Mouse (Mus musculus): ENCODE results near the gene Vps13c. TPM values are rescaled to one million over a fixed set of nuclear protein-coding genes. Genes with fewer than 3 reads are reported as not detected.
A peak's percentile ranks its signal among the peaks of the same experiment; 100 is the strongest.

Vps13c gene
- polyA plus RNA-seq, 1 experiment from 2014 or later, result 5.9 TPM

GRCm38 (mm10) chr9:67810527-67810926 is 29.7 kb upstream of the Vps13c start:
- Histone ChIP-seq H3K27ac (ENCODE audit: low read length) (no peak overlapping the region), H3K4me1 (ENCODE audit: control insufficient read depth, insufficient read depth, low read length) (peaks cover 10% of the 10 kb centered on the region), H3K4me2 (ENCODE audit: low read depth, low read length) (no peak overlapping the region), H3K4me3 (replicated peaks; ENCODE audit: low read length) (no peak overlapping the region), H3K9me3 (replicated peaks; ENCODE audit: control insufficient read depth, low read length) (no peaks in the 10 kb centered on the region), H3K36me3 (ENCODE audit: control insufficient read depth, insufficient read depth, low read length) (no peaks in the 10 kb centered on the region), H3K27me3 (ENCODE audit: control insufficient read depth, insufficient read depth, low read length) (no peaks in the 10 kb centered on the region), H3K9ac (ENCODE audit: low read length) (no peak overlapping the region)
- 57% methylated on average over 6 of the region's 6 CpGs for WGBS
- no peak for ATAC-seq (ENCODE audit: insufficient read depth, low FRiP score)

DNA sequence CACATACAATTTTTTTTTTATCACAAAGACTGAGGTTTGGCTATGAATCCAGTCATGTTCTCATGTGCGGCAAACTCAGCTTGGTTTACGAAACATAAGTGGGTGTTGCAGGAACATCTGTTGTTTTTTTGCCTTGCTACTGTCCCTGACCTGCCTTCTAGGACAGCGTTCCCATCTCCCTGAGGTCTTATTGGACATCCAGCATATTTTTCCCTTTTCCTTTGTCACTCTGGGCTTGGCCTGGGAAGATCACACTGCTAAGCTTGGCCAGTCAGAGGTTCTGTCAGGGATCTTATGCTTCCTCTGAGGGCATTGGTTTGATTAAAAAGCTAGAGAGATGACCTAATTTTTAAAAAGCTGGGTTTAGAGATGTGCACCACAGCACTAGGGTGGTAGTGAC is 29.1 kb upstream of the Vps13c start:
- no peak overlapping the region for H3K4me3 ChIP-seq (replicated peaks; ENCODE audit: low read length)
- peaks cover 10% of the 10 kb centered on the region for H3K4me1 ChIP-seq (ENCODE audit: control insufficient read depth, insufficient read depth, low read length)
- H3K4me2 ChIP-seq (ENCODE audit: low read depth, low read length), result no peak overlapping the region
- 76% methylated on average over 3 of the region's 3 CpGs for WGBS
- H3K27ac ChIP-seq (ENCODE audit: low read length), result no peak overlapping the region
- H3K36me3 ChIP-seq (ENCODE audit: control insufficient read depth, insufficient read depth, low read length), result no peaks in the 10 kb centered on the region
- no peaks in the 10 kb centered on the region for H3K27me3 ChIP-seq (ENCODE audit: control insufficient read depth, insufficient read depth, low read length)
- no peaks in the 10 kb centered on the region for H3K9me3 ChIP-seq (replicated peaks; ENCODE audit: control insufficient read depth, low read length)
- no peak overlapping the region for H3K9ac ChIP-seq (ENCODE audit: low read length)
- no peak for ATAC-seq (ENCODE audit: insufficient read depth, low FRiP score)

- Histone ChIP-seq H3K36me3 (ENCODE audit: control insufficient read depth, insufficient read depth, low read length) (no peaks in the 10 kb centered on the region), H3K9me3 (replicated peaks; ENCODE audit: control insufficient read depth, low read length) (no peaks in the 10 kb centered on the region), H3K4me3 (replicated peaks; ENCODE audit: low read length) (no peak overlapping the region), H3K27me3 (ENCODE audit: control insufficient read depth, insufficient read depth, low read length) (no peaks in the 10 kb centered on the region), H3K27ac (ENCODE audit: low read length) (no peak overlapping the region; the same call in 1 of the 2 replicates), H3K4me1 (ENCODE audit: control insufficient read depth, insufficient read depth, low read length) (peaks cover 10% of the 10 kb centered on the region), H3K4me2 (ENCODE audit: low read depth, low read length) (no peak overlapping the region), H3K9ac (ENCODE audit: low read length) (no peak overlapping the region)
- WGBS, result 56% methylated on average over 4 of the region's 4 CpGs
- no peak for ATAC-seq (ENCODE audit: insufficient read depth, low FRiP score)
These were observed 27.0 kb upstream of the Vps13c start for GRCm38 (mm10) chr9:67813171-67813570.

- Histone ChIP-seq H3K9ac (ENCODE audit: low read length) (no peak overlapping the region), H3K4me3 (replicated peaks; ENCODE audit: low read length) (no peak overlapping the region), H3K9me3 (replicated peaks; ENCODE audit: control insufficient read depth, low read length) (no peaks in the 10 kb centered on the region), H3K27me3 (ENCODE audit: control insufficient read depth, insufficient read depth, low read length) (no peaks in the 10 kb centered on the region), H3K27ac (ENCODE audit: low read length) (peak overlapping the region; percentile 43), H3K36me3 (ENCODE audit: control insufficient read depth, insufficient read depth, low read length) (no peaks in the 10 kb centered on the region), H3K4me1 (ENCODE audit: control insufficient read depth, insufficient read depth, low read length) (peaks cover 10% of the 10 kb centered on the region), H3K4me2 (ENCODE audit: low read depth, low read length) (peak overlapping the region; percentile 27; the same call in 1 of the 2 replicates)
- 3% methylated on average over 8 of the region's 8 CpGs for WGBS
- peak; percentile 60; the same call in 1 of the 2 replicates for ATAC-seq (ENCODE audit: insufficient read depth, low FRiP score)
These were observed 26.4 kb upstream of the Vps13c start for GRCm38 (mm10) chr9:67813665-67814337.

DNA sequence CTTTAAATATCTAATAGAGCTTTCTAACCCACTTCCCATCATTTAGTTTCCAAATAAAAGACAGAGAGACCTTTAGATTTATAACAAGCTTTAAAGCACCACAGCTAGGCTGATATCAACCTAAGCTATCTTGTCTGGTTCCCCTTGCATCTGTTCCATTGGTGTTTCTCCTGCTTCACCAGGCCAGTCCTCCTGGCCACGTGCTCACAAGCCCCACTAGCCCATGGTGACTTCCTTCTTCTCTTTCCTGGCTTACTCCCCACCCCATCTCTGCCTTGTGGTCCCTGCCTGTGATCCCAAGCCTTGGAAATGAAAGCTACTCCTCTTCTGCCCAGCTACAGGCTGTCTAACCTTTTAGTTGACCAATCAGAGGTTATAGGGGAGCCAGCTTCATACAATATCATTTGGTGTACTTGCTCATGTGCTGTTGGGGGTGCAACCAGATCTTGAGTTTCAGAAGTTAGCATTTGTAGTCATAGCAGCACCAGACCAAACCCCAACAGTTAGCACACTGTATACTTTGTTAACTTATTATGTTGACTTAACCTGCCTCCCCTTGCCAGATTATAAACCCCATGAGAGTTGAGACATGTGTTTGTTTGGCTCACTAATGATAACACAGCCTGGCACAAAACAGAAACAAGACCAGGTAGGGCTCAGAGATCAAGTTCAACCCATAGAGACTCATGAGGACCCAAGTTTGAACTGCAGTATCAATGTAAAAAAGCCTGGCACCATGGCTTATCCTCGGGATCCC is 23.8 kb upstream of the Vps13c start:
- no peak for ATAC-seq (ENCODE audit: insufficient read depth, low FRiP score)
- WGBS, result 65% methylated on average over 2 of the region's 2 CpGs
- no peak overlapping the region for H3K27ac ChIP-seq (ENCODE audit: low read length)
- no peak overlapping the region for H3K9ac ChIP-seq (ENCODE audit: low read length)
- no peaks in the 10 kb centered on the region for H3K36me3 ChIP-seq (ENCODE audit: control insufficient read depth, insufficient read depth, low read length)
- H3K4me1 ChIP-seq (ENCODE audit: control insufficient read depth, insufficient read depth, low read length), result peaks cover 10% of the 10 kb centered on the region
- no peak overlapping the region for H3K4me2 ChIP-seq (ENCODE audit: low read depth, low read length)
- H3K9me3 ChIP-seq (replicated peaks; ENCODE audit: control insufficient read depth, low read length), result no peaks in the 10 kb centered on the region
- no peak overlapping the region for H3K4me3 ChIP-seq (replicated peaks; ENCODE audit: low read length)
- H3K27me3 ChIP-seq (ENCODE audit: control insufficient read depth, insufficient read depth, low read length), result no peaks in the 10 kb centered on the region

DNA sequence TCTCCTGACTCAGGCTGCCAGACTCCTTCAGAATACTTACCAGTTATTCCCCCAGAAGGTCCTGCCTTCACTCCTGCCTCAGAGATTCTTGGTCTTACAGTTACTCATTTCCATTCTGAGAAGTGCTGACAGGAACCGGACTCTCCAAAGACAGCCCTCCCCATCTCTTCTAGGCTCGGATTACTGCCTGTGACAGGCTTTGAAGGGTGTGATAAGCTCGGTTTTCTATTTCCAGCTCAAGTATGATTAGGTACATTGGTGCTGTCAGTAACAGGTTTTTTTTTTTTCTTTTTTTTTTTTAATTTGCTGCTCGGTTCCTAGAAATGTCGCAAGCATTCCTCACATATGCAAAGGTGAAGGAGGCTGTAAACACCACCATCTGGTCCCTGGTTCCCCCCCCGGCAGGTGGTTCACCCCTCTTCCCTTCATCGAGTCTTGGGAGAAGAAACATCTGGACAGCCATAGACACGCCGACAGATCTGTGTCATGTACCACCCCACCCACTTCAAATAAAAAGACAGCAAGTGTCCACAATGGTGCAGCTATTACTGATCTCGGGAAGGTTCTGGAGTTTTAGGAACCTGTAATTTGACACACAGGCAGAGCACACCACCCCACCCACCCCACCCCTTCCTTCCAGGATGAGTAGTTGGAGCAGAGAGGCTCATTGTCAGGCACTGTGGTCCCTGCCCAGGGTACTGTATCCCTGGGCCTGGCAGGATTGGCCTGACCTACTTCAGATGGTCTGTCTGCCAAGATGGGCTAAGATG is 22.1 kb upstream of the Vps13c start:
- Histone ChIP-seq H3K27ac (ENCODE audit: low read length) (no peak overlapping the region), H3K4me3 (replicated peaks; ENCODE audit: low read length) (no peak overlapping the region), H3K36me3 (ENCODE audit: control insufficient read depth, insufficient read depth, low read length) (no peaks in the 10 kb centered on the region), H3K4me1 (ENCODE audit: control insufficient read depth, insufficient read depth, low read length) (peaks cover 9% of the 10 kb centered on the region), H3K27me3 (ENCODE audit: control insufficient read depth, insufficient read depth, low read length) (no peaks in the 10 kb centered on the region), H3K9ac (ENCODE audit: low read length) (no peak overlapping the region), H3K4me2 (ENCODE audit: low read depth, low read length) (no peak overlapping the region), H3K9me3 (replicated peaks; ENCODE audit: control insufficient read depth, low read length) (no peaks in the 10 kb centered on the region)
- no peak for ATAC-seq (ENCODE audit: insufficient read depth, low FRiP score)
- 26% methylated on average over 10 of the region's 10 CpGs for WGBS

DNA sequence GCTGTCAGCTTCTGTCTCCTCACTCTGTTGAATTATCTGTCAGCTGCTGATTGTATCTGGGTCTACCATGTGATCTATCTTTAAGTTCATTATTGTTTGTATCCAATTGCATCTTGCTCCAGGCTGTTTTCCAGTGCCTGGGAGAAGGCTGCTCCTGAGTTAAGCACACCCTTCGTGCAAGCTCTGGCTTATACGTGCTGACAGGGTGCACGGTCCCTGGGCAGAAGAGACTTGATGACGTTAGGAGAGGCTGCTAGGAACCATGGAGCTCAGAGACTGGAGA is 21.6 kb upstream of the Vps13c start:
- H3K27me3 ChIP-seq (ENCODE audit: control insufficient read depth, insufficient read depth, low read length), result no peaks in the 10 kb centered on the region
- H3K9me3 ChIP-seq (replicated peaks; ENCODE audit: control insufficient read depth, low read length), result no peaks in the 10 kb centered on the region
- 77% methylated on average over 4 of the region's 4 CpGs for WGBS
- no peaks in the 10 kb centered on the region for H3K36me3 ChIP-seq (ENCODE audit: control insufficient read depth, insufficient read depth, low read length)
- ATAC-seq (ENCODE audit: insufficient read depth, low FRiP score), result no peak
- no peak overlapping the region for H3K27ac ChIP-seq (ENCODE audit: low read length)
- H3K4me3 ChIP-seq (replicated peaks; ENCODE audit: low read length), result no peak overlapping the region
- peaks cover 7% of the 10 kb centered on the region for H3K4me1 ChIP-seq (ENCODE audit: control insufficient read depth, insufficient read depth, low read length)
- H3K4me2 ChIP-seq (ENCODE audit: low read depth, low read length), result no peak overlapping the region
- H3K9ac ChIP-seq (ENCODE audit: low read length), result no peak overlapping the region

- no peaks in the 10 kb centered on the region for H3K9me3 ChIP-seq (replicated peaks; ENCODE audit: control insufficient read depth, low read length)
- WGBS, result 42% methylated on average over 5 of the region's 5 CpGs
- H3K27me3 ChIP-seq (ENCODE audit: control insufficient read depth, insufficient read depth, low read length), result no peaks in the 10 kb centered on the region
- no peak overlapping the region for H3K4me3 ChIP-seq (replicated peaks; ENCODE audit: low read length)
- no peaks in the 10 kb centered on the region for H3K4me1 ChIP-seq (ENCODE audit: control insufficient read depth, insufficient read depth, low read length)
- H3K9ac ChIP-seq (ENCODE audit: low read length), result no peak overlapping the region
- ATAC-seq (ENCODE audit: insufficient read depth, low FRiP score), result no peak
- H3K27ac ChIP-seq (ENCODE audit: low read length), result no peak overlapping the region
- no peaks in the 10 kb centered on the region for H3K36me3 ChIP-seq (ENCODE audit: control insufficient read depth, insufficient read depth, low read length)
- no peak overlapping the region for H3K4me2 ChIP-seq (ENCODE audit: low read depth, low read length)
These were observed 17.1 kb upstream of the Vps13c start for GRCm38 (mm10) chr9:67823131-67823530.

DNA sequence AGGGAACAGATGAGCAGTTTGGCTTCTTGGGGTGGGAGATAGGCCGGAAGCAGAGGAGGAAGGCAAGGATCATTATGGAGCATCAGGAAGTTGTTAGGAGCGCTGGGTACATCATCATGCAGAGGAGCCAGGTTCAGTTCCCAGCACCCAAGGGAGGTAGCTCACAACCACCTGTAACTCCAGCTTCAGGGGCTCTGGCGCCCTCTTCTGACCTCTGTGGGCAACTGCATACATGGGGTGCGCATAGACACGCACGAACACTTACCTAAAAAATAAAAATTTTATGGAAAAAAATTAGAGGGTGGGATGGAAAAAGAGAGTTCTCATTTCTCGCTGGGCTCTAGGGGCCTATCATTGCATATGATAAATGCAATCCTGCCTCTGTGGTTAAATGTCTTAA is 14.7 kb upstream of the Vps13c start:
- Histone ChIP-seq H3K27ac (ENCODE audit: low read length) (no peak overlapping the region), H3K4me1 (ENCODE audit: control insufficient read depth, insufficient read depth, low read length) (no peaks in the 10 kb centered on the region), H3K36me3 (ENCODE audit: control insufficient read depth, insufficient read depth, low read length) (no peaks in the 10 kb centered on the region), H3K4me3 (replicated peaks; ENCODE audit: low read length) (no peak overlapping the region), H3K27me3 (ENCODE audit: control insufficient read depth, insufficient read depth, low read length) (no peaks in the 10 kb centered on the region), H3K9me3 (replicated peaks; ENCODE audit: control insufficient read depth, low read length) (no peaks in the 10 kb centered on the region), H3K4me2 (ENCODE audit: low read depth, low read length) (no peak overlapping the region), H3K9ac (ENCODE audit: low read length) (no peak overlapping the region)
- 82% methylated on average over 7 of the region's 7 CpGs for WGBS
- no peak for ATAC-seq (ENCODE audit: insufficient read depth, low FRiP score)

Measured in stomach, embryonic 16.5 days (tissue).